Mouse (Mus musculus): ENCODE data around the gene Wsb1. TPM values are rescaled to one million over a fixed set of nuclear protein-coding genes. Genes with fewer than 3 reads are reported as not detected.

Wsb1 gene
- polyA plus RNA-seq, 1 experiment from 2014 or later, result 237 TPM

DNA sequence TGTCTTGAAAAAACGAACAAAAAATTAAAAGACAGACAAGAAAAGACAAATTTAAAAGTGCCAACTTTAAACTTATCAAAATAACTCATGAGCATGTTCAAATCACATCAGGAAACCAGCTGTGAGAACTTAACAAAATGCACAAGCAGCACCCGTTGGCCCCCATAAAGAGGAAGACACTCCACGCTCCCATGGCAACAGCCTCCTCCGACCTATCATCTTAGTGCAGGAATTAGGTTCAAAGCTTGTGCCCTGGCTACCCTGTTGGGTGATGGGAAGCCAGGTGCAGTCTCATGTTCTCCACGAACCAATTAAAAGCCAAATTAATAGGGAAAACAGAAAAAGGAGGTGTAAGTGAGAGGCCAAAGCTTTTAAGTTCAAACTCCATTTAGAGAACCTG, 32.8 kb downstream of the Wsb1 start:
- ChIA-PET POLR2A (interaction anchor here (0.6 to 0.8 kb wide), 2 partner anchors 89 to 183 kb away, joined by 3 to 9 read pairs; no protein-coding TSS in a partner anchor), CTCF (no interaction called here)

DNA sequence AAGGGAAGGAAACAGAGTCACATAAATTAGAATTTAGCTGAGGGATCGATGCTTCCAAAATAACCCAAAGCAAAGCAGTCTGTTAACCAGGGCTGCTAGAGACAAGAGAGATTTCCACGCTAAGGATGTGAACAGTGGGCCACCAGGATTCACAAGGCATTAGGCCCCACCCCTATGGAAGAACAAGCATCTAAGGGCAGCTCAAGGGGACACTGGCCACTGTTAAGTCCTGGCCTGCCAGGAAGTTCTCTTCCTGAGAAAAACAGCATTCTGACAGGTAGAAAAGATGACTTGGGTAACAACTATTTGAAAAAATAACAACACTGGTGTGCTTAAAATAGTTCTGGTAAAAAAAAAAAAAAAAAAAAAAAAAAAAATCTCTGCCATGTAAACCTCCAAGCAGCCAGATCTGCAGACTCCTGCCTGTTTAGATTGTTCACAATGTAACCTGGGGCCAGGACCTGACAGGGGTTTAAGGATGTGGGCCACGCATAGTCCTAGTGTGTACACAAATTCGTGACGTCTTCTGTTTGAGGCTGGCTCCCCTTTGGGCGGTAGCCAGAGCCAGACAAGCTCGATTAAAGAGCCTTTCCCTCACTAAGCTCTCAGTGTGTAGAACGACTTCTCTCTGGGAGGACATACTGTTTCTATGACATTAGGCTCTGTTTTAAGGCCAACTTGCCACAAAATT, 35.4 kb downstream of the Wsb1 start:
- CTCF ChIA-PET, result interaction anchor here (1.0 to 2.1 kb wide), 4 partner anchors 72 to 189 kb away, joined by 3 to 8 read pairs (median 3); partner anchors contain the start of gene Gm9964
- POLR2A ChIA-PET, result interaction anchor here (0.8 kb wide), 1 partner anchor 179 kb away, joined by 5 read pairs; no protein-coding TSS in a partner anchor
- in situ Hi-C loops (cut with MboI; ENCODE audit: low pct_unique_long_range_greater_than_20kb), result no loop called here
- no peak for TF ChIP-seq CTCF (IDR thresholded peaks at IDR 0.05)
- ATAC-seq (no peak), DNase-seq (ENCODE audit: low read depth, low spot score) (no peak)
- no peaks in the 10 kb centered on the region for H3K27me3 ChIP-seq

More for the DNA sequence above, 32.8 kb downstream of the Wsb1 start:
- no peak for TF ChIP-seq CTCF (IDR thresholded peaks at IDR 0.05)
- in situ Hi-C loops (cut with MboI; ENCODE audit: low pct_unique_long_range_greater_than_20kb), result loop anchor here (5.0 kb wide), 2 partner anchors 71 to 176 kb away; no protein-coding TSS in a partner anchor
- no peak for ATAC-seq
- H3K27me3 ChIP-seq, result no peaks in the 10 kb centered on the region
- DNase-seq (ENCODE audit: low read depth, low spot score), result no peak

DNA sequence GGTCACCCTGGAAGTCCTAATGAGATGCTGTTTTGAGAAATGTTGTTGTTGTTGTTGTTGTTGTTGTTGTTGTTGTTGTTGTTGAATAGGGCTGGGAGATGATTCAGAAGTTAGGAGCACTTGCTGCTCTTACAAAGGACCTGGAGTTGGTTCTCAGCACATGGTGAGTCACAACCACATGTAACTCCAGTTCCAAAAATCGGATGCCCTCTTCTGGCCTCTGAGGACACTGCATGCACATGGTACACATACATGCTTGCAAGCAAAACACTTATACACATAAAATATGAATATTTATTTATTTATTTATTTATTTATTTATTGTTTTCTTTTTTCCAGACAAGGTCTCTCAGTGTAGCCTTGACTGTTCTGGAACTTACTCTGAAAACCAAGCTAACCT, 36.4 kb downstream of the Wsb1 start:
- TF ChIP-seq CTCF (IDR thresholded peaks at IDR 0.05), result peak; percentile 41
- no peaks in the 10 kb centered on the region for H3K27me3 ChIP-seq
- ATAC-seq, result no peak
- in situ Hi-C loops (cut with MboI; ENCODE audit: low pct_unique_long_range_greater_than_20kb), result no loop called here
- DNase-seq (ENCODE audit: low read depth, low spot score), result no peak
- CTCF ChIA-PET, result interaction anchor here (1.0 kb wide), 1 partner anchor 73 kb away, joined by 3 read pairs; no protein-coding TSS in a partner anchor
- POLR2A ChIA-PET, result no interaction called here

DNA sequence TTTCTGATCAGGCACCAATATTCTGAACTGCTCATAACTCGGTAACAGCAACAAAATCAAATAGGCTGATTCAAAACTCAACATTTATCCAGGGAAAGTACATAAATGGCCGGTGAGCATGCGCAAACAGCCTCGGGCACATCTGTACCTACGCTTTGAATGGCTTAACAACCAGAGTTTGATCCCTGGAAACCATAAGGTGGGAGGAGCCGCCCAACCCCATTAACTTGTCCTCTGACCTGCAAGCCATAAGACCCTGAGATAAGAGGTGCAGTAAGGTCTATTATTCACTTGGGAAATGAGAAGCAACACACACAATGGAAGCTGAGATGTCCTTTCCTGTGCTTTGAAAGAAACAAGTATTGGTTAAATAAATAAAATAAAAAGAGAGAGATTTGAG, 37.3 kb downstream of the Wsb1 start:
- ATAC-seq, result no peak
- TF ChIP-seq CTCF (IDR thresholded peaks at IDR 0.05), result no peak
- CTCF ChIA-PET, result interaction anchor here (1.5 kb wide), 1 partner anchor 176 kb away, joined by 4 read pairs; no protein-coding TSS in a partner anchor
- in situ Hi-C loops (cut with MboI; ENCODE audit: low pct_unique_long_range_greater_than_20kb), result no loop called here
- DNase-seq (ENCODE audit: low read depth, low spot score), result no peak
- POLR2A ChIA-PET, result no interaction called here
- H3K27me3 ChIP-seq, result no peaks in the 10 kb centered on the region

DNA sequence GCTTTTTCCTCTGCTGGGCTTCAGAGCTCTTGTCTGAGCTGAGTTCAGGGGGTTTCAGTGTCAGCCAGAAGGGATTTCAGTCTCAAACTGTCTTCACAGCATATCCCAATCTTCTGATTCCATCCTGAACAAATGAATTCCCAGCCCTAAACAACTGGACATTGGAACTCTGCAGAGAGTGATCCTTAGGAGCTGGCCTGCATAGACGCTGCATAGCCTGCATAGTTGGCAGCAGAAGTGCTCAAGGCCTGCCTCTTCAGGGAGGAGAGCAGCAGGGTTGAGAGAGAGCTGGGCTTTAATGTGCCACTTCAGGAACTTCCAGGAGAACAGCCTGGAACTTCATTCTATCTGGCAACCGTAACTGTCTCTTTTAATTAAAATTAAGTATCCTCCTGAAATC, 38.9 kb downstream of the Wsb1 start:
- TF ChIP-seq CTCF (IDR thresholded peaks at IDR 0.05), result no peak
- H3K27me3 ChIP-seq, result no peaks in the 10 kb centered on the region
- no peak for DNase-seq (ENCODE audit: low read depth, low spot score)
- in situ Hi-C loops (cut with MboI; ENCODE audit: low pct_unique_long_range_greater_than_20kb), result no loop called here
- ChIA-PET POLR2A (no interaction called here), CTCF (interaction anchor here (1.1 to 2.4 kb wide), 6 partner anchors 8 to 248 kb away, joined by 3 to 19 read pairs (median 5); no protein-coding TSS in a partner anchor)
- ATAC-seq, result no peak

DNA sequence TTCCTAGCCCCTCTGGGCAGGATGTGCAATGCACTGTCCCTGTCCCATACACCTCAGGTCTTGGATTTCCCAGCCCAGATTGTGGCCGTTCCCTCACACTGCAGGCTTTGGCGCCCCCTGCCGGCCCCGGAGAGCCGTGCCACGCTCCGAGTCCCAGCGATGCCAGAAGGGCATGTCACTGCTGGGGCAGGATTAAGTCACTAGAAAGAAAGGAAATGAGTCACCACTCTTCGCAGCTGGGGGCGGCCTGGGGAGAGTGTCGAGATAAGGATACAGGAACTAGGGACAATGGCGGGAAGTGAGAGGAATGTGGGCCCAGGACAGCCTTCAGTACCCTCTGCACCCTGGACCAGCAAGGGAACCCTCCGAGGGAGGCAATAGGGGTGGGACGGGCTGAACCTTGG, 40.5 kb downstream of the Wsb1 start:
- H3K27me3 ChIP-seq, result no peaks in the 10 kb centered on the region
- TF ChIP-seq CTCF (IDR thresholded peaks at IDR 0.05), result peak; percentile 100
- in situ Hi-C loops (cut with MboI; ENCODE audit: low pct_unique_long_range_greater_than_20kb), result loop anchor here (5.0 kb wide), 1 partner anchor 182 kb away; no protein-coding TSS in a partner anchor
- ChIA-PET CTCF (interaction anchor here (0.6 to 2.4 kb wide), 15 partner anchors 10 to 257 kb away, joined by 3 to 19 read pairs (median 4); no protein-coding TSS in a partner anchor), POLR2A (interaction anchor here (1.0 kb wide), 1 partner anchor 177 kb away, joined by 3 read pairs; no protein-coding TSS in a partner anchor)
- ATAC-seq, result peak; percentile 82
- DNase-seq (ENCODE audit: low read depth, low spot score), result no peak

DNA sequence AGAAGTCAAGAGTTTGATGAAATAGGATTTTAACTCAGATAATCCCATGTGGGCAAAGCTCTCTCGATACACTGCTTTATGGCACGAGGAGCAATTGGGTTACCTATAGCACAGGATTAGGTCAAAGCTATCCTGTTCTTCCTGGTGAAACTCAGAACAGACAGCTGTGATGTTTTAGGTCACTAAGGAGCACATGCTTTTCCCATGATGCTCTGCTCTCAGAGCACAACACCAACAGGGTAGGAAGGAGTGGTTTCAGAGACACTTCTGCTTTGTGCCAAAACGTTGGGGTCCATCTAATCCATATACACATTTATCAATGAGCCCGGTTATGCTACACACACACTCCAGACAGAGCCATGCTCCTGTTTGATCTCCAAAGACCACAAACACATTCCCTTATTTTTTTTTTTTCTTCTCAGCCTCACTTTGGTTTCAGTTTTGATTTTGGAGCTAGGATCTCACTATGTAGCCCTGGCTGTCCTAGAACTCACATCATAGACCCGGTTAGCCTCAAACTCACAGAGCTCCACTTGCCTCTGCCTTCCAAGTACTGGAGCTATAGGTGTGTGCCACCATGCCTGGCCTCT, 44.5 kb downstream of the Wsb1 start:
- ChIA-PET CTCF (interaction anchor here (1.1 to 2.0 kb wide), 2 partner anchors 179 to 191 kb away, joined by 3 to 6 read pairs; no protein-coding TSS in a partner anchor), POLR2A (interaction anchor here (0.6 kb wide), 1 partner anchor 198 kb away, joined by 3 read pairs; no protein-coding TSS in a partner anchor)
- no peak for ATAC-seq

DNA sequence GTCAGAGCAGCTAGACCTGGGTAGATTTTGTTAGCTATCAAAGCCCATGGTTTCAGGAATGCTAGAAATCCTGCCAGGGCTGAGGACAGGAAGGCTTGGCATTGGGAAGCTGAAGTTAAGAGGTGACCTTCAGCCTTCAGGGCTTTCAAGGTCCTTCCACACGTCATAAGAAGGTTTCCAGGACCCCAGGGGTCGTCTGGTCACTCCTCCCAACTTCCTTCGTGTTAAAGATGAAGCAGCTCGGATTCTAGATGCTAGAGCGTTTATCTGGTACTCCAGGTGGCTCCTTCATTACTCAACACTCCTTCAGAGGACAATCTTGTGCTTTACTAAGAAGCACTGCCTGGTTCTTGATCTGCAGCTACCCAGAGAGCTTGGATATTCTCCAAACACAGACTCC, 45.4 kb downstream of the Wsb1 start:
- POLR2A ChIA-PET, result interaction anchor here (0.6 kb wide), 1 partner anchor 13 kb away, joined by 3 read pairs; no protein-coding TSS in a partner anchor
- ATAC-seq (no peak), DNase-seq (ENCODE audit: low read depth, low spot score) (no peak)
- CTCF ChIA-PET, result interaction anchor here (1.1 to 2.0 kb wide), 3 partner anchors 178 to 242 kb away, joined by 3 to 6 read pairs (median 3); no protein-coding TSS in a partner anchor
- H3K27me3 ChIP-seq, result no peaks in the 10 kb centered on the region
- in situ Hi-C loops (cut with MboI; ENCODE audit: low pct_unique_long_range_greater_than_20kb), result no loop called here
- no peak for TF ChIP-seq CTCF (IDR thresholded peaks at IDR 0.05)

More for the DNA sequence above, 44.5 kb downstream of the Wsb1 start:
- H3K27me3 ChIP-seq, result no peaks in the 10 kb centered on the region
- TF ChIP-seq CTCF (IDR thresholded peaks at IDR 0.05), result no peak
- DNase-seq (ENCODE audit: low read depth, low spot score), result no peak
- in situ Hi-C loops (cut with MboI; ENCODE audit: low pct_unique_long_range_greater_than_20kb), result loop anchor here (5.0 kb wide), 1 partner anchor 178 kb away; no protein-coding TSS in a partner anchor

DNA sequence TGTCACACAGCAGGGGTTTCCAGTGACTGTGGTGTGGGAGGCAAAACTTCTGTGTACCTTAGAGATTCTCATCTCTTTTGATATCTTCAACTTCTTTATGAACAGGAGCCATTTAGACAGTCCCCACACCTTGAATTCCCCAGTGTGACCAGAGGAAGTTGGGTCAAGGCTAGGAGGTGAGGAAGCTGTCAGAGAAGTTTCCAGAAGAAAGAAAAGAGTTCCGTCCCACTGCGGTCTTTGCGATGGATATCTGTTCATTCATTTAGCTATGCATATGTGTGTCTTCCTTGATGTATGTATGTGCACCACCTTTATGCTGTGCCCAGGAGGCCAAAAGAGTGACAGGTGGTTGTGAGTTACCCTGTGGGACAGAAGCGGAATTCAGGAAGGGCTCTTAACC, 46.0 kb downstream of the Wsb1 start:
- POLR2A ChIA-PET, result interaction anchor here (0.6 kb wide), 1 partner anchor 73 kb away, joined by 3 read pairs; no protein-coding TSS in a partner anchor
- H3K27me3 ChIP-seq, result no peaks in the 10 kb centered on the region
- in situ Hi-C loops (cut with MboI; ENCODE audit: low pct_unique_long_range_greater_than_20kb), result no loop called here
- no peak for DNase-seq (ENCODE audit: low read depth, low spot score)
- CTCF ChIA-PET, result interaction anchor here (1.1 to 2.0 kb wide), 2 partner anchors 189 to 241 kb away, joined by 3 to 6 read pairs; no protein-coding TSS in a partner anchor
- ATAC-seq, result no peak
- no peak for TF ChIP-seq CTCF (IDR thresholded peaks at IDR 0.05)

DNA sequence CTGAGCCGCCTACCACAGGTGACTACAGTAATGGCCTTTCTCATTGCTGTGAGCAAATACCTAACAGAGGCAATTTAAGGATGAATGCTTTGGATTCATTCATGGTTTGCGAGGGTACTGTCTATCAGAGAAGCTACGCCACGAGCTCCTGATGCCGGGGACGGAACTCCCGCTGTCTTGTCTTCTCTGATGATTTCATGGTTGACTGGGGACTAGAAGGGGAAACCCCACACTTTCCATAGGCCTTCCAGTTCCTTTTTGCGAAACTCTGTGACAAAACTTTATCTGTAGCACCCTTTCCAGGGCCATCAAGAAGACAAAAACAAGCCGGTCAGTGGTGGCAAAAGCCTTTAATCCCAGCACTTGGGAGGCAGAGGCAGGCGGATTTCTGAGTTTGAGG, 46.8 kb downstream of the Wsb1 start:
- POLR2A ChIA-PET, result interaction anchor here (0.6 kb wide), 1 partner anchor 31 kb away, joined by 3 read pairs; no protein-coding TSS in a partner anchor
- CTCF ChIA-PET, result no interaction called here
- no peak for ATAC-seq
- in situ Hi-C loops (cut with MboI; ENCODE audit: low pct_unique_long_range_greater_than_20kb), result no loop called here
- no peak for DNase-seq (ENCODE audit: low read depth, low spot score)
- TF ChIP-seq CTCF (IDR thresholded peaks at IDR 0.05), result no peak
- H3K27me3 ChIP-seq, result no peaks in the 10 kb centered on the region

All from Patski (cell line).